Mouse (Mus musculus) right cerebral cortex, postnatal 25 days (tissue): ENCODE data around the gene Ebf1.

Source experiments
- DNase-seq: peaks from one replicate; pipeline ENCODE4 v3.0.0; 2022

Gene Ebf1

GRCm38 (mm10) chr11:44852921-44853320, 235.8 kb downstream of the Ebf1 start:
- no peak for DNase-seq

GRCm38 (mm10) chr11:44854496-44854895, 237.4 kb downstream of the Ebf1 start:
- no peak for DNase-seq

GRCm38 (mm10) chr11:44861108-44861507, 244.0 kb downstream of the Ebf1 start:
- DNase-seq, result no peak

- DNase-seq, result no peak
These were observed 246.8 kb downstream of the Ebf1 start for GRCm38 (mm10) chr11:44863910-44864309.

- DNase-seq, result no peak
These were observed 249.5 kb downstream of the Ebf1 start for GRCm38 (mm10) chr11:44866476-44867149.

GRCm38 (mm10) chr11:44867433-44867832, 250.3 kb downstream of the Ebf1 start:
- DNase-seq, result no peak

GRCm38 (mm10) chr11:44873876-44874275, 256.8 kb downstream of the Ebf1 start:
- DNase-seq, result no peak

- DNase-seq, result no peak
These were observed 258.1 kb downstream of the Ebf1 start for GRCm38 (mm10) chr11:44875171-44875570.

- no peak for DNase-seq
These were observed 264.1 kb downstream of the Ebf1 start for GRCm38 (mm10) chr11:44881056-44881683.

- no peak for DNase-seq
These were observed 265.4 kb downstream of the Ebf1 start for GRCm38 (mm10) chr11:44882476-44882970.

- DNase-seq, result no peak
These were observed 267.2 kb downstream of the Ebf1 start for GRCm38 (mm10) chr11:44884337-44884736.

GRCm38 (mm10) chr11:44886897-44887296, 269.8 kb downstream of the Ebf1 start:
- DNase-seq, result no peak

- DNase-seq, result no peak
These were observed 270.6 kb downstream of the Ebf1 start for GRCm38 (mm10) chr11:44887691-44888090.

GRCm38 (mm10) chr11:44888390-44888789, 271.3 kb downstream of the Ebf1 start:
- no peak for DNase-seq

GRCm38 (mm10) chr11:44892814-44893521, 275.9 kb downstream of the Ebf1 start:
- no peak for DNase-seq

GRCm38 (mm10) chr11:44893986-44894385, 276.9 kb downstream of the Ebf1 start:
- DNase-seq, result no peak

- DNase-seq, result no peak
These were observed 277.7 kb downstream of the Ebf1 start for GRCm38 (mm10) chr11:44894798-44895197.

- DNase-seq, result no peak
These were observed 278.8 kb downstream of the Ebf1 start for GRCm38 (mm10) chr11:44895893-44896292.

GRCm38 (mm10) chr11:44897140-44897665, 280.1 kb downstream of the Ebf1 start:
- no peak for DNase-seq

GRCm38 (mm10) chr11:44899554-44899953, 282.4 kb downstream of the Ebf1 start:
- no peak for DNase-seq

- DNase-seq, result no peak
These were observed 282.8 kb downstream of the Ebf1 start for GRCm38 (mm10) chr11:44899965-44900364.

- no peak for DNase-seq
These were observed 283.4 kb downstream of the Ebf1 start for GRCm38 (mm10) chr11:44900496-44900895.

GRCm38 (mm10) chr11:44901715-44902114, 284.6 kb downstream of the Ebf1 start:
- DNase-seq, result no peak

- DNase-seq, result no peak
These were observed 285.0 kb downstream of the Ebf1 start for GRCm38 (mm10) chr11:44902165-44902564.
